Mouse (Mus musculus) left cerebral cortex, postnatal 25 days (tissue): Measurements from ENCODE around the gene Krt2. TPM values are rescaled to one million over a fixed set of nuclear protein-coding genes. Genes with fewer than 3 reads are reported as not detected.

Experiments
- DNase-seq, 2 experiments: peaks; one replicate each; pipeline ENCODE4 v3.0.0; 2022; ENCODE audit warnings: low spot score in 2 of 2, mixed read lengths in 1 of 2
- intact Hi-C: fragments of 180-260 bp; cut with DNase I; formaldehyde crosslinking; loops from one replicate; pipeline ENCODE4 v1.15.1; 2025
- total RNA-seq, 2 experiments: library from RNA; stranded (reverse); gene quantifications; 2 replicates each; pipeline ENCODE4 v1.2.3; 2021

The Krt2 gene
- under 1 TPM; 0.16 to 0.23 TPM for total RNA-seq

- intact Hi-C loops: no loop called here
- no peak for DNase-seq
Observed at GRCm38 (mm10) chr15:101817875-101818274, at the start of gene Krt2. TSS of gene Krt2 (minus strand) at chr15:101818169.

- DNase-seq: peak in 1 of 2 experiments; percentile 76
- intact Hi-C loops: no loop called here
Observed at GRCm38 (mm10) chr15:101866754-101867153, 48.8 kb upstream of the Krt2 start.

GRCm38 (mm10) chr15:101860421-101861130 lies 42.6 kb upstream of the Krt2 start:
- intact Hi-C loops: no loop called here
- DNase-seq: no peak

- peak; percentile 60 to 71 for DNase-seq
- intact Hi-C loops: no loop called here
Observed at GRCm38 (mm10) chr15:101859735-101860170, 41.8 kb upstream of the Krt2 start.

GRCm38 (mm10) chr15:101858673-101859425 lies 40.9 kb upstream of the Krt2 start:
- no peak for DNase-seq
- intact Hi-C loops: no loop called here

GRCm38 (mm10) chr15:101856696-101857095 lies 38.7 kb upstream of the Krt2 start:
- DNase-seq: no peak
- intact Hi-C loops: no loop called here

- intact Hi-C loops: no loop called here
- DNase-seq: no peak
Observed at GRCm38 (mm10) chr15:101855732-101856131, 37.8 kb upstream of the Krt2 start.

GRCm38 (mm10) chr15:101854294-101854693 lies 36.3 kb upstream of the Krt2 start:
- intact Hi-C loops: no loop called here

GRCm38 (mm10) chr15:101852571-101852970 lies 34.6 kb upstream of the Krt2 start:
- intact Hi-C loops: no loop called here
- DNase-seq: no peak

More at GRCm38 (mm10) chr15:101854294-101854693, 36.3 kb upstream of the Krt2 start:
- DNase-seq: no peak

- intact Hi-C loops: no loop called here
- no peak for DNase-seq
Observed at GRCm38 (mm10) chr15:101850694-101851093, 32.7 kb upstream of the Krt2 start, which contains the start of gene Krt1. TSS of gene Krt1 (minus strand) at chr15:101850794.

GRCm38 (mm10) chr15:101845971-101846403 lies 28.0 kb upstream of the Krt2 start:
- intact Hi-C loops: no loop called here
- DNase-seq: peak; percentile 45 to 65

- intact Hi-C loops: no loop called here
- DNase-seq: no peak
Observed at GRCm38 (mm10) chr15:101843192-101843591, 25.2 kb upstream of the Krt2 start.

GRCm38 (mm10) chr15:101834784-101835328 lies 16.9 kb upstream of the Krt2 start:
- intact Hi-C loops: no loop called here

GRCm38 (mm10) chr15:101833131-101833530 lies 15.2 kb upstream of the Krt2 start:
- intact Hi-C loops: no loop called here
- DNase-seq: no peak

More at GRCm38 (mm10) chr15:101834784-101835328, 16.9 kb upstream of the Krt2 start:
- peak in 1 of 2 experiments; percentile 58 for DNase-seq

GRCm38 (mm10) chr15:101829441-101829840 lies 11.5 kb upstream of the Krt2 start:
- DNase-seq: no peak
- intact Hi-C loops: no loop called here

GRCm38 (mm10) chr15:101821786-101822185 lies 3.8 kb upstream of the Krt2 start:
- DNase-seq: no peak
- intact Hi-C loops: no loop called here

GRCm38 (mm10) chr15:101803052-101803822 lies 14.7 kb downstream of the Krt2 start:
- DNase-seq: peak; percentile 15 to 92
- intact Hi-C loops: loop anchor here (5.0 kb wide), 1 partner anchor 74 kb away; no protein-coding TSS in a partner anchor

GRCm38 (mm10) chr15:101802296-101802835 lies 15.6 kb downstream of the Krt2 start, which contains the start of gene Krt73:
TSS of gene Krt73 (minus strand) at chr15:101802346.
- DNase-seq: peak in 1 of 2 experiments; percentile 4
- intact Hi-C loops: loop anchor here (5.0 kb wide), 1 partner anchor 75 kb away; no protein-coding TSS in a partner anchor

- no peak for DNase-seq
- intact Hi-C loops: no loop called here
Observed at GRCm38 (mm10) chr15:101790867-101791266, 27.1 kb downstream of the Krt2 start.
